Mouse (Mus musculus) ES-E14 (cell line): ENCODE results near the gene Txndc9. TPM values are rescaled to one million over a fixed set of nuclear protein-coding genes. Genes with fewer than 3 reads are reported as not detected.

ENCODE experiments used
- DNase-seq: peaks from one replicate; pipeline ENCODE4 v3.0.0-alpha.2; 2013; ENCODE audit warnings: low read depth, low spot score
- H3K27ac ChIP-seq: 2 replicates; pipeline ENCODE4 v1.5.1; 2012; ENCODE audit warnings: low read depth, mild to moderate bottlenecking, low read length, moderate library complexity, mixed read lengths; ENCODE audit not compliant: poor library complexity, insufficient read depth, severe bottlenecking
- H3K36me3 ChIP-seq: 2 replicates; pipeline ENCODE4 v1.6.1; 2012; ENCODE audit warnings: mild to moderate bottlenecking, low read length, moderate library complexity, mixed read lengths; ENCODE audit not compliant: control insufficient read depth, poor library complexity, insufficient read depth, severe bottlenecking
- H3K4me1 ChIP-seq, 2 experiments: fragments of 150-350 bp in 1 of 2; sonication (generic) in 1 of 2; 2 replicates each; pipeline ENCODE4 v1.6.1; 2012; ENCODE audit warnings: low read length in 2 of 2, mild to moderate bottlenecking in 1 of 2, mixed read lengths in 1 of 2; ENCODE audit not compliant: control insufficient read depth in 2 of 2, insufficient read depth in 2 of 2, poor library complexity in 1 of 2
- H3K4me3 ChIP-seq, 2 experiments: fragments of 150-350 bp in 1 of 2; sonication (generic) in 1 of 2; 2 replicates each; pipeline ENCODE4 v1.5.1; 2012; ENCODE audit warnings: low read length in 2 of 2, low read depth in 1 of 2, mild to moderate bottlenecking in 1 of 2, mixed read lengths in 1 of 2; ENCODE audit not compliant: insufficient read depth in 1 of 2, poor library complexity in 1 of 2, severe bottlenecking in 1 of 2
- H3K9ac ChIP-seq: 2 replicates; pipeline ENCODE4 v1.6.1; 2012; ENCODE audit warnings: low read depth, mild to moderate bottlenecking, low read length, mixed read lengths; ENCODE audit not compliant: poor library complexity, insufficient read depth, severe bottlenecking
- H3K9me3 ChIP-seq: fragments of 150-350 bp; sonication (generic); 2 replicates; pipeline ENCODE4 v1.6.1; 2012; ENCODE audit warnings: low read depth, mild to moderate bottlenecking, low read length; ENCODE audit not compliant: control insufficient read depth, insufficient read depth
- CHD2 ChIP-seq: IDR thresholded peaks from 2 replicates; pipeline ENCODE4 v1.6.1; 2014; ENCODE audit warnings: mild to moderate bottlenecking, low read depth, low read length, inconsistent platforms
- HCFC1 ChIP-seq: IDR thresholded peaks from 2 replicates; pipeline ENCODE4 v1.6.1; 2012; ENCODE audit warnings: low read length, inconsistent platforms, borderline replicate concordance; ENCODE audit not compliant: insufficient read depth
- MAFK ChIP-seq: IDR thresholded peaks from 2 replicates; pipeline ENCODE4 v1.6.1; 2014; ENCODE audit warnings: mild to moderate bottlenecking, low read depth, low read length, inconsistent platforms; ENCODE audit not compliant: insufficient read depth
- ZC3H11A ChIP-seq: IDR thresholded peaks from 2 replicates; pipeline ENCODE4 v1.6.1; 2012; ENCODE audit warnings: low read depth, mild to moderate bottlenecking, inconsistent platforms, low read length, borderline replicate concordance
- ZNF384 ChIP-seq: IDR thresholded peaks from 2 replicates; pipeline ENCODE4 v1.6.1; 2012; ENCODE audit warnings: low read depth, low read length, inconsistent platforms
- in situ Hi-C, 2 experiments: fragments of 600-800 bp; cut with MboI; formaldehyde crosslinking; loops; one replicate each; pipeline ENCODE4 v1.15.1; 2025; ENCODE audit warnings: low sequenced_read_pairs in 2 of 2, inconsistent platforms in 1 of 2; ENCODE audit not compliant: unreplicated experiment in 2 of 2
- total RNA-seq: library from RNA; depleted of rRNA; stranded (reverse); fragments of 300-350 nt; gene quantifications from 2 replicates; pipeline ENCODE4 v1.2.3, GENCODE M21; 2012

Txndc9 gene
- total RNA-seq, 1 experiment, result 71.2 TPM

- H3K27ac ChIP-seq, result no peak overlapping the region
- no peak for DNase-seq
- TF ChIP-seq HCFC1 (no peak), MAFK (no peak), CHD2 (no peak), ZC3H11A (no peak), ZNF384 (no peak)
- no peak overlapping the region for H3K4me3 ChIP-seq
- H3K9me3 ChIP-seq, result no peaks in the 10 kb centered on the region
- peaks cover 15% of the 10 kb centered on the region for H3K36me3 ChIP-seq
- in situ Hi-C loops, result no loop called here
- H3K9ac ChIP-seq, result no peak overlapping the region
- H3K4me1 ChIP-seq, result peaks cover 0 to 6% of the 10 kb centered on the region in 2 experiments; a peak in 2 of 4 replicates
Measured at GRCm38 (mm10) chr1:38027301-38027700, 29.6 kb upstream of the Txndc9 start.

- Histone ChIP-seq H3K27ac (no peak overlapping the region), H3K9ac (no peak overlapping the region), H3K4me3 (no peak overlapping the region), H3K36me3 (peaks cover 6% of the 10 kb centered on the region), H3K9me3 (no peaks in the 10 kb centered on the region), H3K4me1 (peaks cover 0 to 2% of the 10 kb centered on the region in 2 experiments; a peak in 1 of 4 replicates)
- TF ChIP-seq CHD2, result no peak
- no peak for DNase-seq
- in situ Hi-C loops, result no loop called here
Measured at GRCm38 (mm10) chr1:38014551-38015203, 17.0 kb upstream of the Txndc9 start.

- Histone ChIP-seq H3K9me3 (no peaks in the 10 kb centered on the region), H3K4me1 (peaks cover 0 to 2% of the 10 kb centered on the region in 2 experiments; a peak in 1 of 4 replicates), H3K27ac (no peak overlapping the region), H3K9ac (no peak overlapping the region), H3K36me3 (no peaks in the 10 kb centered on the region), H3K4me3 (no peak overlapping the region)
- DNase-seq, result no peak
- no peak for TF ChIP-seq MAFK
- no peak for TF ChIP-seq ZC3H11A
- no peak for TF ChIP-seq CHD2
- TF ChIP-seq HCFC1, result no peak
- no peak for TF ChIP-seq ZNF384
- in situ Hi-C loops, result no loop called here
Measured at GRCm38 (mm10) chr1:38012509-38012908, 14.8 kb upstream of the Txndc9 start.

- in situ Hi-C loops, result no loop called here
Measured at GRCm38 (mm10) chr1:38012104-38012503, 14.4 kb upstream of the Txndc9 start.

GRCm38 (mm10) chr1:38011647-38012046, 14.0 kb upstream of the Txndc9 start:
- Histone ChIP-seq H3K36me3 (no peaks in the 10 kb centered on the region), H3K27ac (no peak overlapping the region), H3K9ac (no peak overlapping the region), H3K9me3 (no peaks in the 10 kb centered on the region), H3K4me3 (no peak overlapping the region), H3K4me1 (peaks cover 0 to 4% of the 10 kb centered on the region in 2 experiments; a peak in 1 of 4 replicates)
- in situ Hi-C loops, result no loop called here
- TF ChIP-seq CHD2 (no peak), HCFC1 (no peak), MAFK (no peak), ZNF384 (no peak), ZC3H11A (no peak)
- DNase-seq, result no peak

More at GRCm38 (mm10) chr1:38012104-38012503, 14.4 kb upstream of the Txndc9 start:
- TF ChIP-seq ZNF384 (no peak), CHD2 (no peak), MAFK (no peak), ZC3H11A (no peak), HCFC1 (no peak)
- no peak for DNase-seq
- no peak overlapping the region for H3K27ac ChIP-seq
- no peaks in the 10 kb centered on the region for H3K9me3 ChIP-seq
- H3K4me1 ChIP-seq, result peaks cover 0 to 2% of the 10 kb centered on the region in 2 experiments; a peak in 1 of 4 replicates
- H3K36me3 ChIP-seq, result no peaks in the 10 kb centered on the region
- no peak overlapping the region for H3K9ac ChIP-seq
- H3K4me3 ChIP-seq, result no peak overlapping the region
